In the genomic region with DNA sequence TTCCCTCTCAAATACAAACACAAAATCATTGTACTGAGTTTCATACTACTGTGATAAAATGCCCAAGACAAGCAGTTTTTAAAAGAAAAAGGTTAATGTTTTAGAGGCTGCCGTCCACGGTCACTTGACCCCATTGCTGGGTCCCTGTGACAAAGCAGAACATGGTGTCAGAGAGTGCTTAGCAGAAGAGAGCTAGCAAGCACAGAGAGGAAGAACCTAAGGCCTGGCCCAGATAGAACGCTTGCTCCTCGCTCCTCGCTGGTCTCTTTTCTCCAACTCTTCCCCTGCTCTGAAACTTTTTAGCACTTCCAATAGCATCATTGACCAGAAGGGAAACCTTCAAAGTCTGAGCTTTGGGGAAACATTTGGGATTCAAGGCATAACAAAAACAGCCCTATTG, we compare ENCODE assay signal across 18 mouse cellular contexts. TPM values are rescaled to one million over a fixed set of nuclear protein-coding genes. Genes with fewer than 3 reads are reported as not detected.
"Had no signal": no experiment of that assay in that cellular context is flagged by ENCODE, and none has a peak within 500 bp of the region (broad histone marks: within the 10 kb centered on the region; RNA-seq: fewer than 3 reads in every experiment).

No protein-coding gene starts in this region.

- DNase-seq: retina, postnatal 1 day; right cerebral cortex, adult 18-20 months; right cerebral cortex, postnatal 14 days; right cerebral cortex, postnatal 25 days; right cerebral cortex, postnatal 4 days; spleen, adult 18-20 months; thymus, adult 18-20 months; thymus, adult 2 months; thymus, postnatal 14 days; thymus, postnatal 25 days; thymus, postnatal 36 days; thymus, postnatal 4 days had no signal

- H3K4me3 ChIP-seq: neural tube, embryonic 13.5 days; neural tube, embryonic 15.5 days; stomach, embryonic 15.5 days had no signal

- H3K9ac ChIP-seq: neural tube, embryonic 13.5 days; neural tube, embryonic 15.5 days; stomach, embryonic 15.5 days had no signal

- H3K36me3 ChIP-seq: neural tube, embryonic 13.5 days; neural tube, embryonic 15.5 days; stomach, embryonic 15.5 days had no signal

- H3K9me3 ChIP-seq: neural tube, embryonic 13.5 days; neural tube, embryonic 15.5 days; stomach, embryonic 15.5 days had no signal

- H3K4me1 ChIP-seq: stomach, embryonic 15.5 days had no signal

- H3K27me3 ChIP-seq: neural tube, embryonic 13.5 days; neural tube, embryonic 15.5 days; stomach, embryonic 15.5 days had no signal

- H3K4me2 ChIP-seq: neural tube, embryonic 13.5 days; neural tube, embryonic 15.5 days; stomach, embryonic 15.5 days had no signal

- H3K27ac ChIP-seq: neural tube, embryonic 13.5 days; neural tube, embryonic 15.5 days; stomach, embryonic 15.5 days; stomach, postnatal 0 days had no signal

RNA-seq across cellular contexts. Expression of a gene that starts 19.4 kb away (rescaled TPM):
- total RNA-seq: neutrophil, adult 5-6 weeks had no signal
- polyA plus RNA-seq: small intestine, adult 2 months had no signal
